Comparison of ENCODE assay signal across 8 mouse cellular contexts in the genomic region with DNA sequence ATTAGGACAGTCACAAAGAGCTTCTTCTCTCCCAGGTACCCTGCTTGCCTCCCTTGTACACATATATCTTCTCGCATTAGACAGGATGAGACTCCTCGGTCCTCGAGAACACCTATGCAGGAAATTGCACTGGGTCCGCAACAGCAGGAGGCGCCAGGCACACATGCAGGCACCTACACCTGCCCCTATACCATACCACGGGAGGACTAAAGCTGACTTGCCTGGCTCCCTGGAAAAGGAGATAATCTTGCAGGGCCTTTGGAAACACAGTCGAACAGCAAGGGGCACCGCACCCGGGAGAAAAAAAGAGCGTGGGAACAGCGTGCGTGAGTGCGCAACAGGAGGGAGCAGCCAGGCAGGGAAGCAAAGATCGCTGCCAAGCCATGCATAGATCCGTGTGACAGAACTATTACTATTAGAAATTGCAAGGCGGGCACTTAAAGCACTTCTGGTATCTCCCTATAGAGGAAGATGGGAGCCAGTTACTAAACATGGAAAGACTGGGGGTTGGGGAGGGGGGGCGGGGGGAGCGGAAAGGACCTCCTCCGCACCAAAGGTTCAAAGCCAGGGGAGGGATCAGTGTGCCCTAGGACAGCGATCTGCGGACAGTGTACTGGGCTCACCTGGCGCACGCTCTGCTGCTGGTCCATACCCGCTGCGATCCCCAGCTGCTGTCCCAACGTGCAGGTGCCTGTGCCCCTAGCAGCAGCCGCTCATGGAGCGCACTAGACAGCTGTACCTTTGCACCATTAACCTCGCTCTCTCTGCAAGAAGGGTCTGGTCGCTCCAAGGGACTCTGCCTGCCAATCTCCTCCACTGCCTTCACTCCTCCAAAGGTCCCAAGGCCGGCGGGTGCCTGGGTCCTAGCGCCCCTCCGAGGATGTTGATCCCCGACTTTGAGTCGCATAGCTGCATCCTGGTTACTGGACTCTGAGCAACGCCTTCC. TPM values are rescaled to one million over a fixed set of nuclear protein-coding genes. Genes with fewer than 3 reads are reported as not detected.
DNase-seq lines count a peak whose midpoint lies in the region; ATAC-seq and TF ChIP-seq lines count a peak whose summit lies in the region.

Gene Pde8b (minus strand): TSS at position 826 of the 946 bp plus-strand sequence.

- peak; percentile 75 for TF ChIP-seq CTCF in stomach, postnatal 0 days (IDR thresholded peaks at IDR 0.05; ENCODE audit: low read depth)

- peaks cover 8% of the 10 kb centered on the region for H3K4me1 ChIP-seq in forebrain, embryonic 15.5 days
- H3K4me1 ChIP-seq in midbrain, embryonic 13.5 days (replicated peaks), result peaks cover 10% of the 10 kb centered on the region
- no peaks in the 10 kb centered on the region for H3K4me1 ChIP-seq in stomach, postnatal 0 days (replicated peaks; ENCODE audit: control insufficient read depth, insufficient read depth)

- 0 out of 2 replicates have a peak within 1 kb of the TSS, but pooled peaks have one; percentile 0 for H3K9ac ChIP-seq in forebrain, embryonic 15.5 days (replicated peaks)
- peak within 1 kb of the TSS; percentile 51; the same call in 1 of the 2 replicates for H3K9ac ChIP-seq in midbrain, embryonic 13.5 days (replicated peaks)
- H3K9ac ChIP-seq in stomach, postnatal 0 days (ENCODE audit: low read length), result peak within 1 kb of the TSS; percentile 35; the same call in 1 of the 2 replicates

- DNase-seq in 3134 (ENCODE audit: extremely low read depth, insufficient read length, low spot score), result peak; percentile 2
- DNase-seq in adrenal gland, adult (ENCODE audit: inconsistent age in 2 of 2, low spot score in 1 of 2), result peak; percentile 41 to 78
- DNase-seq in kidney, adult 18-20 months, result peak; percentile 65
- peak; percentile 46 to 56 for DNase-seq in left cerebral cortex, postnatal 25 days (ENCODE audit: low spot score in 2 of 2)
- DNase-seq in stomach, postnatal 0 days (ENCODE audit: low spot score), result peak; percentile 68
- no peak for DNase-seq in cerebellum, adult 9-11 months

- TF ChIP-seq EP300 in stomach, postnatal 0 days (optimal IDR thresholded peaks at IDR 0.05), result no peak

- H3K27me3 ChIP-seq in forebrain, embryonic 15.5 days, result no peaks in the 10 kb centered on the region
- peaks cover 16% of the 10 kb centered on the region for H3K27me3 ChIP-seq in midbrain, embryonic 13.5 days
- no peaks in the 10 kb centered on the region for H3K27me3 ChIP-seq in stomach, postnatal 0 days (ENCODE audit: control insufficient read depth, insufficient read depth, low read length)

- no peaks in the 10 kb centered on the region for H3K36me3 ChIP-seq in forebrain, embryonic 15.5 days
- no peaks in the 10 kb centered on the region for H3K36me3 ChIP-seq in midbrain, embryonic 13.5 days
- H3K36me3 ChIP-seq in stomach, postnatal 0 days (ENCODE audit: control insufficient read depth, insufficient read depth, low read length), result no peaks in the 10 kb centered on the region

- intact Hi-C loops in left cerebral cortex, postnatal 25 days (cut with DNase I), result no loop called here

- no peaks in the 10 kb centered on the region for H3K9me3 ChIP-seq in forebrain, embryonic 15.5 days
- no peaks in the 10 kb centered on the region for H3K9me3 ChIP-seq in midbrain, embryonic 13.5 days
- H3K9me3 ChIP-seq in stomach, postnatal 0 days (ENCODE audit: control insufficient read depth, low read length), result no peaks in the 10 kb centered on the region

- no peak within 1 kb of the TSS for H3K27ac ChIP-seq in forebrain, embryonic 15.5 days (replicated peaks)
- no peak within 1 kb of the TSS for H3K27ac ChIP-seq in midbrain, embryonic 13.5 days
- no peak within 1 kb of the TSS for H3K27ac ChIP-seq in stomach, postnatal 0 days (replicated peaks)

- peak within 1 kb of the TSS; percentile 31 for H3K4me3 ChIP-seq in forebrain, embryonic 15.5 days
- peak within 1 kb of the TSS; percentile 42 for H3K4me3 ChIP-seq in midbrain, embryonic 13.5 days (replicated peaks)
- peak within 1 kb of the TSS; percentile 24 for H3K4me3 ChIP-seq in stomach, postnatal 0 days (ENCODE audit: low read depth, low read length)

- no peak for ATAC-seq in forebrain, embryonic 15.5 days (replicated peaks)
- ATAC-seq in midbrain, embryonic 13.5 days, result peak; percentile 71
- peak; percentile 80 for ATAC-seq in stomach, postnatal 0 days (ENCODE audit: low FRiP score, low TSS enrichment)

- peak within 1 kb of the TSS; percentile 43 for H3K4me2 ChIP-seq in forebrain, embryonic 15.5 days (replicated peaks)
- H3K4me2 ChIP-seq in midbrain, embryonic 13.5 days (replicated peaks), result peak within 1 kb of the TSS; percentile 75
- H3K4me2 ChIP-seq in stomach, postnatal 0 days (replicated peaks; ENCODE audit: low read depth), result peak within 1 kb of the TSS; percentile 53

- WGBS in forebrain, embryonic 15.5 days, result 5% methylated on average over 36 of the region's 37 CpGs
- 3% methylated on average over 37 of the region's 37 CpGs for WGBS in midbrain, embryonic 13.5 days
- WGBS in stomach, postnatal 0 days, result 4% methylated on average over 30 of the region's 37 CpGs

RNA-seq across cellular contexts. Expression of gene Pde8b, which starts in this region (rescaled TPM):
- 4.8 and 7.4 TPM in 2 replicates for polyA plus RNA-seq in forebrain, embryonic 15.5 days (2015; fragmentation: Nextera tagmentation; extraction: Ambion mirVana)
- total RNA-seq in left cerebral cortex, postnatal 25 days (2021), result 100 to 1,000 TPM; 115 to 148 TPM
- polyA plus RNA-seq in midbrain, embryonic 13.5 days (2015; fragmentation: Nextera tagmentation; extraction: Ambion mirVana), result 4.0 and 4.1 TPM in 2 replicates
- 2.5 and 3.8 TPM in 2 replicates for polyA plus RNA-seq in stomach, postnatal 0 days (2015; fragmentation: Nextera tagmentation; extraction: Ambion mirVana)

Comparison
In these comparisons a context has a peak if more than half of its experiments do, and no peak if none do; other contexts are left out.
1. H3K9ac ChIP-seq: peak in every context shown above with its lines; median percentile 51 in midbrain, embryonic 13.5 days; 35 in stomach, postnatal 0 days; 0 in forebrain, embryonic 15.5 days.